Mouse (Mus musculus) intestine, embryonic 16.5 days (tissue): ENCODE data around the gene Fblim1. TPM values are rescaled to one million over a fixed set of nuclear protein-coding genes. Genes with fewer than 3 reads are reported as not detected.

ENCODE experiments used
- ATAC-seq: fragments of 200-750 bp; cut with Nextera tagmentation; 2 replicates; pipeline ENCODE4 v1.8.0; 2017; ENCODE audit warnings: moderate TSS enrichment, moderate library complexity
- H3K27ac ChIP-seq: fragments of 300-500 bp; sonication (generic); 2 replicates; pipeline ENCODE4 v1.5.1; 2014; ENCODE audit warnings: mild to moderate bottlenecking, low read length
- H3K27me3 ChIP-seq: fragments of 300-500 bp; sonication (generic); replicated peaks from 2 replicates; pipeline ENCODE4 v1.6.1; 2014; ENCODE audit warnings: low read length, control low read depth, mixed read lengths; ENCODE audit not compliant: control insufficient read depth, insufficient read depth
- H3K36me3 ChIP-seq: fragments of 300-500 bp; sonication (generic); 2 replicates; pipeline ENCODE4 v1.6.1; 2014; ENCODE audit warnings: low read length, control low read depth; ENCODE audit not compliant: control insufficient read depth, insufficient read depth
- H3K4me1 ChIP-seq: fragments of 300-500 bp; sonication (generic); 2 replicates; pipeline ENCODE4 v1.6.1; 2014; ENCODE audit warnings: low read length, control low read depth, mixed read lengths; ENCODE audit not compliant: control insufficient read depth, insufficient read depth
- H3K4me2 ChIP-seq: fragments of 300-500 bp; sonication (generic); 2 replicates; pipeline ENCODE4 v1.6.1; 2014; ENCODE audit warnings: low read depth, low read length, control low read depth
- H3K4me3 ChIP-seq: fragments of 300-500 bp; sonication (generic); 2 replicates; pipeline ENCODE4 v1.5.1; 2014; ENCODE audit warnings: mild to moderate bottlenecking, low read length
- H3K9ac ChIP-seq: fragments of 300-500 bp; sonication (generic); 2 replicates; pipeline ENCODE4 v1.6.1; 2014; ENCODE audit warnings: low read depth, low read length
- H3K9me3 ChIP-seq: fragments of 300-500 bp; sonication (generic); 2 replicates; pipeline ENCODE4 v1.6.1; 2016; ENCODE audit warnings: low read length, control low read depth; ENCODE audit not compliant: control insufficient read depth
- WGBS: fragments of 180-500 bp; shearing (Covaris S2); extraction: QIAGEN DNeasy Blood & Tissue Kit; methylation state at CpG from one replicate; pipeline ENCODE4 v1.1.7; 2014; 5-methylcytosine and 5-hydroxymethylcytosine counted together
- polyA plus RNA-seq: library from polyadenylated mRNA; unstranded; fragments of >200 nt; fragmentation: Nextera tagmentation; extraction: Ambion mirVana; gene quantifications from 2 replicates; pipeline ENCODE4 v1.2.1, GENCODE M21; 2015

Gene Fblim1
- polyA plus RNA-seq, 1 experiment from 2014 or later = 66.2 TPM

GRCm38 (mm10) chr4:141604493-141604892, 1.4 kb downstream of the Fblim1 start:
- Histone ChIP-seq H3K27me3 (no peaks in the 10 kb centered on the region), H3K9ac (peak overlapping the region; percentile 42; the same call in 1 of the 2 replicates), H3K27ac (peak overlapping the region; percentile 70), H3K4me1 (peaks cover 24% of the 10 kb centered on the region), H3K36me3 (no peaks in the 10 kb centered on the region), H3K4me3 (no peak overlapping the region), H3K9me3 (no peaks in the 10 kb centered on the region), H3K4me2 (no peak overlapping the region)
- ATAC-seq = no peak
- 37% methylated on average over 8 of the region's 8 CpGs for WGBS

- ATAC-seq = no peak
- WGBS = 72% methylated on average over 4 of the region's 4 CpGs
- Histone ChIP-seq H3K4me3 (no peak overlapping the region), H3K36me3 (no peaks in the 10 kb centered on the region), H3K4me1 (peaks cover 24% of the 10 kb centered on the region), H3K27ac (peak overlapping the region; percentile 70; the same call in 1 of the 2 replicates), H3K9me3 (no peaks in the 10 kb centered on the region), H3K4me2 (no peak overlapping the region), H3K27me3 (no peaks in the 10 kb centered on the region), H3K9ac (peak overlapping the region; percentile 42; the same call in 1 of the 2 replicates)
Measured at GRCm38 (mm10) chr4:141603921-141604320, 2.0 kb downstream of the Fblim1 start.

- H3K9ac ChIP-seq = no peak overlapping the region
- H3K27me3 ChIP-seq = no peaks in the 10 kb centered on the region
- no peak overlapping the region for H3K4me3 ChIP-seq
- H3K4me2 ChIP-seq = no peak overlapping the region
- no peak for ATAC-seq
- no peaks in the 10 kb centered on the region for H3K36me3 ChIP-seq
- 69% methylated on average over 11 of the region's 11 CpGs for WGBS
- peaks cover 31% of the 10 kb centered on the region for H3K4me1 ChIP-seq
- no peaks in the 10 kb centered on the region for H3K9me3 ChIP-seq
- no peak overlapping the region for H3K27ac ChIP-seq
Measured at GRCm38 (mm10) chr4:141602523-141603223, 3.2 kb downstream of the Fblim1 start.

GRCm38 (mm10) chr4:141601148-141601862, 4.6 kb downstream of the Fblim1 start:
- H3K27ac ChIP-seq = no peak overlapping the region
- H3K4me2 ChIP-seq = 0 out of 2 replicates have a peak overlapping the region, but pooled peaks have one; percentile 6
- H3K4me1 ChIP-seq = peaks cover 38% of the 10 kb centered on the region
- WGBS = 71% methylated on average over 12 of the region's 12 CpGs
- H3K27me3 ChIP-seq = no peaks in the 10 kb centered on the region
- H3K9me3 ChIP-seq = no peaks in the 10 kb centered on the region
- peak overlapping the region; percentile 31; the same call in 1 of the 2 replicates for H3K9ac ChIP-seq
- H3K4me3 ChIP-seq = peak overlapping the region; percentile 16; the same call in 1 of the 2 replicates
- no peaks in the 10 kb centered on the region for H3K36me3 ChIP-seq
- ATAC-seq = no peak

- Histone ChIP-seq H3K4me3 (no peak overlapping the region), H3K4me1 (peaks cover 44% of the 10 kb centered on the region), H3K36me3 (no peaks in the 10 kb centered on the region), H3K27ac (peak overlapping the region; percentile 91), H3K4me2 (peak overlapping the region; percentile 82), H3K9ac (peak overlapping the region; percentile 86), H3K27me3 (no peaks in the 10 kb centered on the region), H3K9me3 (no peaks in the 10 kb centered on the region)
- no peak for ATAC-seq
- 36% methylated on average over 6 of the region's 6 CpGs for WGBS
Measured at GRCm38 (mm10) chr4:141600364-141600763, 5.5 kb downstream of the Fblim1 start.

GRCm38 (mm10) chr4:141599251-141600141, 6.4 kb downstream of the Fblim1 start:
- WGBS = under 1% methylated on average over 36 of the region's 57 CpGs
- H3K9me3 ChIP-seq = no peaks in the 10 kb centered on the region
- peak overlapping the region; percentile 82 for H3K4me2 ChIP-seq
- peak overlapping the region; percentile 86 for H3K9ac ChIP-seq
- no peaks in the 10 kb centered on the region for H3K27me3 ChIP-seq
- peak overlapping the region; percentile 91 for H3K27ac ChIP-seq
- peak; percentile 24; the same call in 1 of the 2 replicates for ATAC-seq
- H3K4me3 ChIP-seq = peak overlapping the region; percentile 64
- peaks cover 42% of the 10 kb centered on the region for H3K4me1 ChIP-seq
- 0 out of 2 replicates have a peak, but pooled peaks cover 7% of the 10 kb centered on the region for H3K36me3 ChIP-seq

- peak overlapping the region; percentile 91 for H3K27ac ChIP-seq
- no peaks in the 10 kb centered on the region for H3K27me3 ChIP-seq
- ATAC-seq = no peak
- H3K4me3 ChIP-seq = peak overlapping the region; percentile 64
- H3K9me3 ChIP-seq = no peaks in the 10 kb centered on the region
- H3K36me3 ChIP-seq = peaks cover 12% of the 10 kb centered on the region; the same call in 1 of the 2 replicates
- H3K4me2 ChIP-seq = peak overlapping the region; percentile 82
- 2% methylated on average over 9 of the region's 9 CpGs for WGBS
- peaks cover 36% of the 10 kb centered on the region for H3K4me1 ChIP-seq
- peak overlapping the region; percentile 86 for H3K9ac ChIP-seq
Measured at GRCm38 (mm10) chr4:141598894-141599250, 7.0 kb downstream of the Fblim1 start.

- peaks cover 13% of the 10 kb centered on the region for H3K36me3 ChIP-seq
- WGBS = 2% methylated on average over 19 of the region's 19 CpGs
- no peaks in the 10 kb centered on the region for H3K9me3 ChIP-seq
- ATAC-seq = peak; percentile 36
- peak overlapping the region; percentile 91 for H3K27ac ChIP-seq
- H3K4me1 ChIP-seq = peaks cover 36% of the 10 kb centered on the region
- peak overlapping the region; percentile 64 for H3K4me3 ChIP-seq
- H3K4me2 ChIP-seq = peak overlapping the region; percentile 82
- no peaks in the 10 kb centered on the region for H3K27me3 ChIP-seq
- H3K9ac ChIP-seq = peak overlapping the region; percentile 86
Measured at GRCm38 (mm10) chr4:141598199-141598893, 7.5 kb downstream of the Fblim1 start.
